Mouse (Mus musculus) kidney, embryonic 14.5 days (tissue): Measurements from ENCODE around the gene I830077J02Rik. TPM values are rescaled to one million over a fixed set of nuclear protein-coding genes. Genes with fewer than 3 reads are reported as not detected.

Experiments used
- ATAC-seq: fragments of 200-750 bp; cut with Nextera tagmentation; 2 replicates; pipeline ENCODE4 v1.8.0; 2017; ENCODE audit warnings: moderate number of reproducible peaks, mild to moderate bottlenecking, moderate TSS enrichment, moderate library complexity; ENCODE audit not compliant: low FRiP score, low TSS enrichment
- H3K27ac ChIP-seq: fragments of 300-500 bp; sonication (generic); 2 replicates; pipeline ENCODE4 v1.5.1; 2014; ENCODE audit warnings: low read depth, mild to moderate bottlenecking, low read length, moderate library complexity, mixed read lengths
- H3K27me3 ChIP-seq: fragments of 300-500 bp; sonication (generic); 2 replicates; pipeline ENCODE4 v1.6.1; 2014; ENCODE audit warnings: mild to moderate bottlenecking, low read length; ENCODE audit not compliant: control insufficient read depth, insufficient read depth
- H3K36me3 ChIP-seq: fragments of 300-500 bp; sonication (generic); 2 replicates; pipeline ENCODE4 v1.6.1; 2014; ENCODE audit warnings: low read length, mixed read lengths; ENCODE audit not compliant: control insufficient read depth, insufficient read depth
- H3K4me1 ChIP-seq: fragments of 300-500 bp; sonication (generic); 2 replicates; pipeline ENCODE4 v1.6.1; 2014; ENCODE audit warnings: low read length, mixed read lengths; ENCODE audit not compliant: control insufficient read depth, insufficient read depth
- H3K4me2 ChIP-seq: fragments of 300-500 bp; sonication (generic); replicated peaks from 2 replicates; pipeline ENCODE4 v1.6.1; 2014; ENCODE audit warnings: low read depth, mild to moderate bottlenecking, low read length
- H3K4me3 ChIP-seq: fragments of 300-500 bp; sonication (generic); 2 replicates; pipeline ENCODE4 v1.5.1; 2014; ENCODE audit warnings: mild to moderate bottlenecking, low read length
- H3K9ac ChIP-seq: fragments of 300-500 bp; sonication (generic); 2 replicates; pipeline ENCODE4 v1.6.1; 2014; ENCODE audit warnings: low read depth, mild to moderate bottlenecking, low read length, moderate library complexity
- H3K9me3 ChIP-seq: fragments of 300-500 bp; sonication (generic); 2 replicates; pipeline ENCODE4 v1.6.1; 2016; ENCODE audit warnings: low read length; ENCODE audit not compliant: control insufficient read depth
- WGBS: fragments of 180-500 bp; shearing (Covaris S2); extraction: QIAGEN DNeasy Blood & Tissue Kit; methylation state at CpG from one replicate; pipeline ENCODE4 v1.1.7; 2014; 5-methylcytosine and 5-hydroxymethylcytosine counted together
- polyA plus RNA-seq: library from polyadenylated mRNA; unstranded; fragments of >200 nt; fragmentation: Nextera tagmentation; extraction: Ambion mirVana; gene quantifications from 2 replicates; pipeline ENCODE4 v1.2.1, GENCODE M21; 2014

I830077J02Rik gene
- polyA plus RNA-seq, 1 experiment from 2014 or later: 0.70 TPM

DNA sequence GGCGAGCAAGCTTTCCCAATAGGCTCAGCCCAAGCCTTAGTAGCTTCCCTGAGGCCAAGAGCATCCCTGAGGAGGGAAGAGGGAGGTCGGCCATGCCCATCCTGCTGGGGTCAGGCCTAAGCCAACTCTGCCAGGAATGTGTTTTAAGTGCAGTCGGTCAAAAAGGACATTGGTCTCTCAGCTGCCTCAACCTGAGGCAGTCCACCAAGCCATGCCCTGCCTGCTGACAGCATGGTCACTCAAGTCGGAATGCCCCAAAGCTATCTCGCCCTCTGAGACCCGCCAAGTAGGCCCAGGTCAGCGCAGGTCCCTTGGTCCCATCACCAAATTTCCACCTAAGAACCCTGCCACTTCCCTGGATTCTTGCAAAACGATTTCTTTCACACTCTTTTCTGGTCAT is 53.7 kb downstream of the I830077J02Rik start:
- WGBS: 90% methylated on average over 8 of the region's 8 CpGs
- no peak for ATAC-seq
- no peak overlapping the region for H3K4me2 ChIP-seq

DNA sequence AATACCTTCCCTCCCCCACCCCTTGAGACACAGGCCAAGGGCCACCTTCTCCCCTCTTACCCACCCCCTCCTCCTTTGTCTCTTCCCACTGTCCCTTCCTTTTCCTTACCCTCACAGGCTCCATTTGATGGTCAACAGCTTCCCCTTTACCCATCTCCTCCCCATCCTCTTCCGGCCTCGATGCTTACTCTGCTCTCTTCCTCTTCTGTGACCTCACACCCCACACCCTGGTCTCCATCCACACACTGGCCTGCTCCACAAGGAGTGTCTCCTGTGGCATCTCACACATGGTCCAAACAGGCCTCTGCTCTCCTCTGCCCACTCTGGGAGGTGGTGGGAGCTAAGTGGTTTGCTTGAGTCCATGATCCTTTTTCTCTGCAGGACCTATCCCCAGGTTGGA is 54.5 kb downstream of the I830077J02Rik start:
- H3K9ac ChIP-seq: no peak overlapping the region
- H3K36me3 ChIP-seq: no peaks in the 10 kb centered on the region
- H3K4me3 ChIP-seq: no peak overlapping the region
- H3K27ac ChIP-seq: no peak overlapping the region
- H3K4me1 ChIP-seq: no peaks in the 10 kb centered on the region
- 79% methylated on average over 2 of the region's 2 CpGs for WGBS
- H3K27me3 ChIP-seq: no peaks in the 10 kb centered on the region
- no peaks in the 10 kb centered on the region for H3K9me3 ChIP-seq
- H3K4me2 ChIP-seq: no peak overlapping the region
- ATAC-seq: no peak

More for the DNA sequence above, 53.7 kb downstream of the I830077J02Rik start:
- H3K4me1 ChIP-seq: no peaks in the 10 kb centered on the region
- H3K9me3 ChIP-seq: no peaks in the 10 kb centered on the region
- H3K9ac ChIP-seq: no peak overlapping the region
- H3K27me3 ChIP-seq: no peaks in the 10 kb centered on the region
- no peak overlapping the region for H3K4me3 ChIP-seq
- H3K36me3 ChIP-seq: no peaks in the 10 kb centered on the region
- no peak overlapping the region for H3K27ac ChIP-seq

DNA sequence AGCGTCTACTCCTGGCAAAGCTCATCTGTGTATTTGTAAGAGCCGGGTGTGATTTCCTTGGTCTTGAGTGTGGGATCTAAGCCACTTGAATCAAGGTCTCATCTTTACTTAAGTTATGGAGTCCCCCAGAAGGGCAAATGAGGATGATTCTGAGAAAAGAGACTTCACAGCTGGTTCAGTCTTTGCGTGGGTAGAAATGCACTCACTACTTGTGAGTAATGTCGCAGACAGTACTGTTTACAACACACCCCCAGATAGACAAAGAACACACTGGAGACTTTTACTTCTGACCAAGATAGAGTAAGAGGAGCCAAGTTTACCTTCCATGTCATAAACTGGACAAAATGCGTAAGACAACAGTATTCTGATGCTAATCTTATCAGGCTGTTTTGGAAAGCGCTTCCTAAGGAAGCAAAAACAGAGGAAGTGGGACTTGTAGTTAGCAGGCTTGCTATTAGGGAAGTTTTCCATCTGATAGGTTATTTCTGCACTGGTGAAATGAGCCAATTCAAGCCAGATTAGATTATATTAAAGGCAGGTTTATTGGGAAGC is 55.1 kb downstream of the I830077J02Rik start:
- WGBS: 86% methylated on average over 6 of the region's 6 CpGs
- H3K27ac ChIP-seq: no peak overlapping the region
- no peaks in the 10 kb centered on the region for H3K4me1 ChIP-seq
- no peak overlapping the region for H3K4me2 ChIP-seq
- H3K9me3 ChIP-seq: no peaks in the 10 kb centered on the region
- no peak overlapping the region for H3K4me3 ChIP-seq
- H3K27me3 ChIP-seq: no peaks in the 10 kb centered on the region
- no peak overlapping the region for H3K9ac ChIP-seq
- no peak for ATAC-seq
- no peaks in the 10 kb centered on the region for H3K36me3 ChIP-seq

DNA sequence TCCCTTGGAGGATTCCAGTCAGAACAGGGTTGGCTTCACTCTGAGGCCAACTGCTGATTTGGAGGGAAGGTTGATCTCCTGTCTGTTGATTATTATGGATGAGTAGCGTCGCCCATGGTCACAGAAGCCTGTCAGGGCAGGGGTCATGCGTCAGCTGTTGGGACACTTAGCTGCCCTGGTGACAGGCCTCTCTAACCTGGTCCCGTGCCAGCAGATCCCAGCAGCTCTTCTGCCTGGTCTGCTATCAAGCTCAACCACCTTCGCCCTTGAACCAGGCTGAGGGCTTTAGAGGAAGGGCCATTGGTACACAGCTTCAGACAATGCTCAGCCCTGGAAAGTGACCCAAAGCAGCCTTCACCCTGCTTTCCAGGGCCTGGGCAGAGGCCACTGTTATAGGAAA is 56.4 kb downstream of the I830077J02Rik start:
- H3K27me3 ChIP-seq: no peaks in the 10 kb centered on the region
- no peaks in the 10 kb centered on the region for H3K4me1 ChIP-seq
- H3K4me3 ChIP-seq: no peak overlapping the region
- 75% methylated on average over 5 of the region's 5 CpGs for WGBS
- H3K9ac ChIP-seq: no peak overlapping the region
- ATAC-seq: no peak
- H3K27ac ChIP-seq: no peak overlapping the region
- no peaks in the 10 kb centered on the region for H3K9me3 ChIP-seq
- no peak overlapping the region for H3K4me2 ChIP-seq
- H3K36me3 ChIP-seq: no peaks in the 10 kb centered on the region

Other genes starting within 250 kb of the I830077J02Rik start
- 28.6 and 40.3 TPM in 2 replicates for gene Ddx20, start 245.1 kb downstream of the I830077J02Rik start, polyA plus RNA-seq
- 0.46 and 0.57 TPM in 2 replicates for gene Inka2, start 228.1 kb downstream of the I830077J02Rik start, polyA plus RNA-seq
- gene Rap1a, start 131.3 kb downstream of the I830077J02Rik start, polyA plus RNA-seq: 89.0 and 141 TPM in 2 replicates
- gene Adora3, start 61.8 kb downstream of the I830077J02Rik start, polyA plus RNA-seq: 0.18 TPM in 1 of 2 replicates, not detected in the other
- gene Tmigd3, start 61.8 kb downstream of the I830077J02Rik start, polyA plus RNA-seq: 0.53 TPM in 1 of 2 replicates, not detected in the other
- 117 and 188 TPM in 2 replicates for gene Wdr77, start 26.7 kb upstream of the I830077J02Rik start, polyA plus RNA-seq
- 515 and 618 TPM in 2 replicates for gene Atp5f1, start 27.4 kb upstream of the I830077J02Rik start, polyA plus RNA-seq
- gene Ovgp1, start 41.0 kb upstream of the I830077J02Rik start, polyA plus RNA-seq: 1.9 and 2.2 TPM in 2 replicates
- not detected in 2 replicates for gene Pifo, start 82.0 kb upstream of the I830077J02Rik start, polyA plus RNA-seq
- gene Chil5, start 100.2 kb upstream of the I830077J02Rik start, polyA plus RNA-seq: not detected in 2 replicates
- gene Chia1, start 180.6 kb upstream of the I830077J02Rik start, polyA plus RNA-seq: not detected in 2 replicates
- gene Chil3, start 234.9 kb upstream of the I830077J02Rik start, polyA plus RNA-seq: not detected in 2 replicates